Mouse (Mus musculus): Measurements from ENCODE around the gene Sclt1. TPM values are rescaled to one million over a fixed set of nuclear protein-coding genes. Genes with fewer than 3 reads are reported as not detected.
A peak's percentile ranks its signal among the peaks of the same experiment; 100 is the strongest.
"Not testable (repeated sequence)": the region's sequence is repeated elsewhere in the genome, so short reads cannot be mapped to it uniquely, and the experiment has no call there.

Sclt1 gene
- total RNA-seq (2014; fragmentation: Nextera tagmentation) (15.5 and 18.2 TPM in 2 replicates), total RNA-seq (2017) (16.2 and 22.0 TPM in 2 replicates)

DNA sequence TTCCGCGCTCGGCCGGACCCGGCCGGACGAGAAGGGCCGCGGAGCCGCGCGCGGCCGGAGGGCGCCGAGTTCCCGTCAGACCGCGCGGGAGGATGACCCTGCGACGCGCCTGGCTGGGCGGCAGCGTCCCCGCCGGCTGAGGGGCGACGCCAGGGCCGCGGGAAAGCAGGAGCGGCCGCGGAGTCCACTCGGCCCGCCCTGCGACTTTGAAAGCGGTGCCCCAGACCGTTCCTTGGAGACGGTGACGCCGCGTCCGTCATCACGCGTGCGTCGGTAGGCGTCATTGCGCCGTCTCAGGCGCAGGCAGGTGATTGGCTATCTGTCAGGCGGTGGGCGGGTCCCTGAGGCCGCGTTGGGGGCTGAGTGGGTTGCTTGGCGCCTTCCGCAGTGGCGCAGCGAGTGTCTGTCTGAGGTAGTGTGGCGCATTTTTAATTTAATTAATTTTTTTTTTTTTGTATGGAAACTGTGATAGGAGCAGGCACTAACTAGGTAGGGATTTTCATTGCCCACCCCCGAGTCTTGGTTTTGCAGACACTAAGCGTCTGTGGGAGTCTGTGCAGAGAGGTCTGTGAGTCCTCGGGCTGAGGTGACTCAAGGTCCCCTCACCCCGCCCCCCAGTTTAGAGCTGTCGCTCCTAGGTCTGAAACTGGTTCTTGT lies at the start of gene Sclt1, which contains the start of gene D3Ertd751e:
Gene Sclt1 (minus strand): TSS at position 237 of the 657 bp plus-strand sequence.
Gene D3Ertd751e (plus strand): TSS at position 334 of the 657 bp plus-strand sequence.
- ATAC-seq (replicated peaks; ENCODE audit: low FRiP score, low TSS enrichment, poor library complexity, severe bottlenecking), result peak; percentile 99

DNA sequence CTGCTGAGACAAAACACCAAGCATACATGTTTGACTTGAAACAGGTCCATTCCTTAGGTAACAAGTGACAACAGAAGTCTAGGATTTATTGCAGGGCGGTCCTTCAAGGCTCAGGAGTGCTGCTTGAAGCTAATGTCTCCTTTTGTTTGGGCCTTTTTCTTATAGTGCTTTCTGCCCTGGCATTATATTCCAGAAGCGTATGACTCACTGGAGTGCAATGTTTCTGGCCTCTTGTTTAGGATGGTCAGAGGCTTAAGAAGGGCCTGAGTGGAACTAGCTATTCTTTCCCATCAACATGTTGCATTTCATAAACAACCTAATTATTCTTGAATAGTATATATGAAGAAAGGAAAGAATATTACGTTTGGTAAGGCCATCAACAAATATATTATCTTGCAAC lies 19.8 kb upstream of the Sclt1 start:
- ATAC-seq (replicated peaks; ENCODE audit: low FRiP score, low TSS enrichment, poor library complexity, severe bottlenecking), result no peak

DNA sequence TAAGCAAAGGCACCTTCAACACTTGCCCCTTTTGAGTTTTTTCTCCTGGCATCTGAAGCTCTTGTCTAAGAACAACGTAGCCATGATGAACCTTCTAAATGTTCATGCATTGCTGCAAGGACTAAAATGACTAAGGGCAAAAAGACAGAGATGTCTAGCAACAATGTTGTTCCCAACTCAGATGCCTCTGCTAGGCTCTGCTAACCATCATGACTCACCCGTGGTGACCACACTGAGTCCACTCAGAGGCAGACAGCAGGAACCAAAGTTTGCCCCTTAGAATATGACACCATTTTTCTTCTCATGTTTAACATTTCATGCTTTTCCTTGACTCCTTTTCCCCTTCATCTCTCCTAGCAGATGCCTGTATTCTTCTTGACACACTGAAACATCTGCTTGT lies 12.2 kb upstream of the Sclt1 start:
- no peak for ATAC-seq (replicated peaks; ENCODE audit: low FRiP score, low TSS enrichment, poor library complexity, severe bottlenecking)

DNA sequence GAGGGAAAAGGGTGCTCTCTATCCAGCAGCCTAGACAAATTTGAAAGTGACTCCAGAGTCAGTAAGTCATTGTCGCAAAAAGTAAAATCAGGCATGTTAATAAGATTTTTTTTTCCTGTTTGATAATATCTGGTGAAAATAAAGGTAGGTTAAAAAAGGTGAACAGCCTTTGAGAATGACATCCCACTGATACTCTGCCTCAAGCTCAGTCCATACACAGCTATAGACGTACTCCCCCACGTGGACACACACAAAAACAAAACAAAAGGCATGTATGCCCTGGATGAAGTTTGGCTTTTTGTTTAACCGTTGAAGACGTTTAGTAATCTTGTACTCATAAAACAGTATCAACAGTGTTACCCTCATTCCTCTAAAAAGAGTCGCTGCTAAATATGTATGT lies 1.1 kb upstream of the Sclt1 start:
- peak; percentile 53 for ATAC-seq (replicated peaks; ENCODE audit: low FRiP score, low TSS enrichment, poor library complexity, severe bottlenecking)

DNA sequence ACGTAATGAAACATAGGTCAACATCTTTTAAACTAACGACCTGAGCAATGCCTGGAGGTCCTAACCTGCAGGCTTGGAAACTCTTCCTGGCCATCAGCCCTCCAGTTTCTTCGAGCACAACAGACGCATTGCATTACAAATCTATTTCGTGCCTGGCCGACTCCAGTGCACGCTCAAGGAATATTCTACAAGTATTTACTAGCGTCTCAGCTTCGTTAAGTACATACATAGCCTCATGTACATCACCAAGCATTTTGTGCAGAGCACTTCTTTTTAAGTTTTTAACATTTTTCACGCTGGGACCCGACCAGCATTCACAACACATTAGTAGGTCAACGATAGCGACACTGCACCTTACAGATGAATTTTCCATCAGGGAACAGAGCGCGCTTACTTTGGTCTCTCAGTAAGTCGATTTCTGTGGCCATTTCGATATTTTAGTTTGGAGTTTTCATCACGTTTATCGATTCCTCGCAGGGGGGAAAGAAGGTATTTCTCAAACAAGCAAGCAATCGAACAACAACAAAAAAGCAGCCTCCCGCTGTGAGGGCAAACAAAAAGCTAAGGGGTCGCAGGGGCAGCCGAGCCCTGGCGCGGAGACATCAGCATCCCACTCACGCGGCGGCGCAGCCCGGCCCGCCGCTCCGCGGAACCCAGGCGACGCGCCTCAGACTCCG lies 575 bp downstream of the Sclt1 start:
- ATAC-seq (replicated peaks; ENCODE audit: low FRiP score, low TSS enrichment, poor library complexity, severe bottlenecking), result no peak

DNA sequence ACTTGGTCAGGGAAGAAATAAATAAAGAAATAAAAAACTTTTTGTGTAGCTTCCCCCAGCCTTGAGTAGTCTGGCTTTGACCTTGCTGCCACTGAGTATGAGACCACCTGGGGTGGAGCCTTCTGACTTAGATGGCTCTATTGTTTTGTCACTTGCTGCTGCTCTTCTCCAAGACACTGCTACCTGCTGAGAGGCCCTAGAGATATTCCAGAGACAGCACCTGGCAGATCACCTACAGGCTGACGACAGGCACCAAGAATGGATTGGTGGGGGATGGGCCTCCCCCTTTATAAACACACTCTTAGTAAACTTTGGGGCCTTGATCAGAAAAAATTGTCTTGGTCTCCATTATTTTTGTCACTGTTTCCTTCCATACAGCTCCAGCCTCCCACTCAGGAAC lies 46.6 kb downstream of the Sclt1 start:
- no peak for ATAC-seq (replicated peaks; ENCODE audit: low FRiP score, low TSS enrichment, poor library complexity, severe bottlenecking)

DNA sequence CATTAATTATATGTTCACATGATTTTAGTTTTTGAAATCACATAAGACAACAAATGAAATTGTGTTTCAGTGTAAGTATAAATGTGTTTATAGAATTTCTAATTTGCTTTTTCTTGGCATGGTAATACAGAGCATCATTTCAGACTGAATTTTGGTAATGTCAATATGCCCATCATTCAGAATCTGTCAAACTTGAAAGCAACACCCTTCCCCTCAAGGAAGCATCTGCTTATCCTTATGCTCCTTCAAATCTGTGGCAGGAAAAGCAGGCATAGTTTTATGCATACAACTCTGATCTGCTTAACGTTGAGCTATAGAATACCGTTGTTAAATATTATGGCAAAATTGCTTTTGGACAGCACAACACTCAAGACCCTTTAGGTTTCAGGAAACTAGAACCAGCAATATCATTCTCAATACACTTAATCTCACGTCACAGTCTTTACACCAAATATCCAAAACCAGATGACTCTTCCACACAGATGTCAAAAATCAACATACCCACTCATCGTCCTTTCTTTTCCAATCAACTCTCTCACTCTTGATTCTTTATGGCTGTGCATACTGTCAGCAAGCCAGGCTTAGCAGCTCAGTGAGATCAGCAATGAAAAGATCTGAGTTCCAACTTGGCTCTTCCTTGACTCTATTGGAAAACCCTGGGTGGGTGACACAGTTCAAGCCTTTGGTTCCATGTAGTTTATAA lies 49.7 kb downstream of the Sclt1 start:
- ATAC-seq (replicated peaks; ENCODE audit: low FRiP score, low TSS enrichment, poor library complexity, severe bottlenecking), result no peak

DNA sequence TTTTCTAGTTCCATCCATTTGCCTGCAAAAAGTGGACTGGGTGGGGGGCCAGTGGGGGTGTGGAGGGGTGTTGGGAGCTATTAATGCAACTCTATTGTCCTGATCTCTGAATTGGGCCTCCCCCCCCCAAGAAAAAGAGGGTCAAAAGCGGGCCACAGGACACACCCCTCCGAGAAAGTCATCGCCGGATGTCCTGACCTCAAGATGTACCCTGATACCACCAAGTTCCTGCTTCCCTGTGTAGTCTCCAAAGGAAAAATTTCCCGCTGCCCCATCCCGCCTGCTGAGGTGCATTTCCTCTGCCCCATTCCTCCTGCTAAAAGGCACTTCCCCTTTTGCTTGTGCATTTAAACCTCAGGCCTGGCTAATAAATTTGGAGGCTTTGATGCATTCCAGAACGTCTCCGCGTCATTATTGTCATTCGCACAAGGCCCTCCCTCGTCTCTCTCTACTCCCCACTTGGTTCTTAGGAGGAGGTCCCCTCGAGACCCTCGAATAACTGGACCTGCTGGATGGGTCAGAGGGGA lies 52.1 kb downstream of the Sclt1 start:
- ATAC-seq (replicated peaks; ENCODE audit: low FRiP score, low TSS enrichment, poor library complexity, severe bottlenecking), result not testable (repeated sequence)

DNA sequence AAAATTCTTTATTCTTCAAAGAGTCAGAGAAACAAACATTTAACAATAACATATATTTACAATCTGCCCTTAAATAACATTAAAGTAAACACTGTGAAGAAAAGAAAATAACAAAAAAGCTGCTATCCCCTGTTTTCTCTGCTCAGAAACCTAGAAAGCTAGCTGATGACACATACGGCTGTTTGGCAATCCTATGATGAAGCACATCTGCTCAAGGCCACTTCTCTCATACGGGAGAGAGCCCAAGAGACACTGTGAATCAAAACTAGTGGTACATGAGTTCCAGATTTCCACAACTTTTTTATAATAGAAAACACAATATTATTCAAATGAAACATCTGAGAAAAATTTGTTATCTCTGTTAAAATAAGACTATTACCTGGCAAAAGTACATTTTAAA lies 55.9 kb downstream of the Sclt1 start:
- ATAC-seq (replicated peaks; ENCODE audit: low FRiP score, low TSS enrichment, poor library complexity, severe bottlenecking), result no peak

DNA sequence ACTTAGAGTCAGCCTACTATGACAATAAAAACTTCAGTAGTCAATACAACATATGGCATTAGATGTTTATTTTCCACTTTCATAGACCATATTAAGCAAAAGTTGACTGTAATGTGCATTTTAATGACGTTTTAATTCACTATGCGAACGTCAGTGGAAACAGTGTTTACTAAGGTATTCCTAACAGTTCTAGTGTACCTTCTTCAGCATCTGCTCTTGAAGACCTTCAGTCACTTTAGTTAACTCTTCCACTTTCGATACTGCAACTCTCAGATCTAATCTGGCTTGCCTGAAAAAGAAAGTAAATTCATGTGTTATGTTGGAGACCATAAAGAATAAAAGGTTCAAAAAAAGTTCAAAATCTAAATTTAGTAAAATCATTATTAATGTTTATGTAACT lies 60.2 kb downstream of the Sclt1 start:
- no peak for ATAC-seq (replicated peaks; ENCODE audit: low FRiP score, low TSS enrichment, poor library complexity, severe bottlenecking)

DNA sequence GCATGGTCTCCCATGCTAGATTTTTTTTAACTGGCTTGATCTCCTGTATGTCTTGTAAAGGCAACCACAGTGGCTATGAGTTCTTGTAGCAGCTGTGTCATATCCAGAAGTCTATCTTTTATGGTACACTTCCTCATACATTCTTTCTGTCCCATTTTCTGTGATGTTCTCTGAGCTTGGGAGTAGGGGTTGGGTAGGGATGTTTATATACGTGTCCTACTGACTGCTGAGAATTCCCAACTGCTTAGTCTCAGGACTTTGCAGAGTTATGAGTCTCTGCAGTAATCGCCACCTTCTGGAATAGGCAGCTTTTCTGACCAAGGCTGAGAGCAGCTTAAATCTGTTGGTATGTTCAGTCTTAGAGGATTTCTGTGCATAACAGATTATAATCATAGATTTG lies 65.7 kb downstream of the Sclt1 start:
- no peak for ATAC-seq (replicated peaks; ENCODE audit: low FRiP score, low TSS enrichment, poor library complexity, severe bottlenecking)

DNA sequence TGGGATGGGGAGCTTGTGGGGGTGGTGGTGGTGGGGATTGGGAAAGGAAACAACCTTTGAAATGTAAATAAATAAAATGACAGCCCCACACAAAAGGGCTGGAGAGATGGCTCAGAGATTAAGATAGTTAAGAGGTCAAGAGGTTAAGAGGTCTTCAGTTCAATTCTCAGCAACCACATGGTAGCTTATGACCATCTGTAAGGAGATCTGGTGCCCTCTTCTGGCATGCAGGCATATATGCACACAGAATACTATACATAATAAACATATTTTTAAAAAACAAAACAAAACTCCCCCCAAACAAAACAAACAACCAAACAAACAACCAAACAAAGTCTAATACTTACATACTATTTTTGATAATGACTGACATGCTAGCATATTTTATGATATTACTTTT lies 67.5 kb downstream of the Sclt1 start:
- no peak for ATAC-seq (replicated peaks; ENCODE audit: low FRiP score, low TSS enrichment, poor library complexity, severe bottlenecking)

DNA sequence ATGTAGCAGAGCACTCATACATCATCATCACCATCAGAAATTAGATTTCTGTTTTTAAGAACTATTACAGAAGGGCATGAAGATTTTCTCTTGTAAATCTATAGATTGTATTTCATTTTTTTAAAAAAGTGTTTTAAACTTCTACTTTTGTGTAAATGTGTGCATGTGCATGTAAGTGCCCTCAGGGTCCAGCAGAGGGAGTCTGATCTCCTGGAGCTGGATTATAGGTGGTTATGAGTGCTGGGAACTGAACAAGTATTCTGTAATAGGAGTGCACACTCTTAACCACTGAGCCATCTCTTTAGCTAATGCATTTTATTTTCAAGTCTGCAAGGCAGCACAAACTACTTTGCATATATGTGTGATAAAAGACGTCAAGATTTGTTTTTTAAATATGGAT lies 86.7 kb downstream of the Sclt1 start:
- ATAC-seq (replicated peaks; ENCODE audit: low FRiP score, low TSS enrichment, poor library complexity, severe bottlenecking), result no peak

DNA sequence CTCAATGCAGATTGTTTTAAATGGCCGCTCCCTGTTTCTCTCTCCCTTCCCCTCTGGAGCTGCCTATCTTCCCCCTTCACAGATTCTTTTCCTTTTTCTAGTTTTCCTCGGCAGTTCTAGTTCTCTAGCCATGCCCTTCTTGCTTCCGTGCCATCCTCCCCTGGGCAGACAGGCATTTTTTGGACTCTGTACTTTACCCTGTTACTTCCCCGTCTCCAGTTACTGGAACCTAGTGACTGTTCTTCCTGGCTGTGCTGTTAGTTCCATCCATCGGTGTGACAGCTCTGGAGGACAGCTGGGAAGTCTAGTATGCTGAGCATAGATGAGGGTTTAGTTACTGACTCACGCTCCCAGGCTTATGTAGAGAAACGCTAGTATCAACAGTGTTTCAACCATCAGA lies 121.3 kb downstream of the Sclt1 start:
- ATAC-seq (replicated peaks; ENCODE audit: low FRiP score, low TSS enrichment, poor library complexity, severe bottlenecking), result no peak

DNA sequence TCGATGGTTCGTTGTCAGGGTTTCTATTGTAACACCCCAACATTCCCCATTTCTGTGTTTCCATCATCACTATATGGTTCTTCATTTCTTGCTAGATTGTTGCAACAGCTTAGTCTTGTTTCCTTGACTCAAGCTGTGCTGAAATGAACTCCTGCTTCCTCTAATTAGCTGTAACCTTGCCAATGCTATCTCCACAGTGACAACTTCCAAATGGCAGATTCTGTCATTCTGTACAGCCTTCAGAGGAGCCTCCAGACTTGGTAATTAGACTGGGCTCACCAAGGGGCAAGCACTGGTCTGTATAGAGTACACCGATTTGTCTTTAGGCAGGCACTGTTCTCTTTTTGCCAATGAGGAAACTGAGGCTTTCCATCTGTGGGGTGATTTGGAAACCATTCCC lies 123.8 kb downstream of the Sclt1 start:
- ATAC-seq (replicated peaks; ENCODE audit: low FRiP score, low TSS enrichment, poor library complexity, severe bottlenecking), result no peak

DNA sequence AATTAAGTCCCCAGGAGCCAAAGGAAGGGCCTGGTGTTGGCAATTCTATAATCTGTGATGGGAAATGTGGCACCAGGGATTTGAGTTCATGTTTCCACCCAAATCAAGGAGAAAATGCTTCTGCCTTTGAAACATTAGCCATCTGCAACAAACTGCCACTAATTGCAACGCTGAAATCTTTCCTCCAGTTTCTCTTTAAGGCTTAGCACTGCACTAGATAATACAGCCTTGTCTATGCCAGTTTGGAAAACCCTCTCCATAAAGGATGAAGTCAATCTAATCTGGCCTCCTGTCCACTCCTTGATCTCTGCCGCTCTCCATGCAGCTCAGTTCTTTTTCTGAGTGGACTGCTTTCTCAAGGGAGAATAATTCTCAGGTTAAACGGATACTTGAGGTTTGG lies 124.3 kb downstream of the Sclt1 start:
- no peak for ATAC-seq (replicated peaks; ENCODE audit: low FRiP score, low TSS enrichment, poor library complexity, severe bottlenecking)

DNA sequence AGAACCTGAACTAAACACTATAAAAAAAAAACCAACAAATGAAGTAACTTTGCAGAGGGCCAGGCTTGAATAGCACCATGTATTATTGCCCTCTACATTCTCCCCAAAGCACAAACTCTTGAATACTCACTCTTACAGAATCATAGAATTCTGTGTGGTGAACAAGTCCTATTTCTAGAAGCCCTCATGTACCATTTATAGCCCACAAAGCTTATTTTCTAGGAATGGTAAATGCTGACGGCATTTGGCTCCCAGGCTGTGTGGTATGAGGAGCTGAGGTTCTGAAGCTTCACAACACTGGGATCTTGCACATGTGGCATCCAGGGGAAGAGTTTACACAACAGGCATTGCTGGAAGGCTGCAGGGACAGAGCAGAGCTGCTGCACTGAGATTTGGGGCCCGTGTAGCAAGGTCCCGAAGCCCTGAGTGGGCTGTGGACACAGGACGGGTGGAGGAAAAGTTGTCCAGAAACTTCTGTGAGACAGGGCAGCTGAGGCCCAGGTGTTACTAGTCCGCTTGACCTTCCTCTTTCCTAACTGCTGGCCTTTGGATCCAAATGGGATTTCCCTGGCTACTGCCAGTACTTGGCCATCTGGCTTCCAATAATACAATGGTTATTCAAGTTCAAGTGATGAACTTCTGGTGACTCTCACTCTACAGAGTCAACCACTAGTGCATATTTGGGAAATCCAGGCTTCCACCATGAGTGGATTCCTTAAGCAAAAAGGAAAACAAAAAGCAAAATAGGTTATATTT lies 127.9 kb downstream of the Sclt1 start:
- ATAC-seq (replicated peaks; ENCODE audit: low FRiP score, low TSS enrichment, poor library complexity, severe bottlenecking), result no peak

DNA sequence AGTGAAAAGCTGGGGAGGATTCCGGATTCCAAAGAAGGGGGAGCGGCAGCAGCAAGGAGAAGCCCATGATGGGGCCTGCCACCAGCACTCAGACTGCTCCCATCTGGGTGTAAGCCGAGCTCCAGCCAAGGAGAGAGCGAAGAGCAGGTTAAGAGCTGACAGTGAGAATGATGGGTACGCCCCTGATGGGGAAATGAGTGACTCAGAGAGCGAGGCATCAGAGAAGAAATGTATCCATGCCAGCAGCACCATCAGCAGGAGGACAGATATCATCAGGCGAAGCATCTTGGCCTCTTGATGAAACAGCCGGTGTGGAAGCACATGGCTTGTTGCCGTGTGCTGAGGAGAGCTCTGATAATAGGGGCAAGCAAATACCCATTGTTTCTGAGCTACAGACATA lies 128.6 kb downstream of the Sclt1 start:
- ATAC-seq (replicated peaks; ENCODE audit: low FRiP score, low TSS enrichment, poor library complexity, severe bottlenecking), result no peak

DNA sequence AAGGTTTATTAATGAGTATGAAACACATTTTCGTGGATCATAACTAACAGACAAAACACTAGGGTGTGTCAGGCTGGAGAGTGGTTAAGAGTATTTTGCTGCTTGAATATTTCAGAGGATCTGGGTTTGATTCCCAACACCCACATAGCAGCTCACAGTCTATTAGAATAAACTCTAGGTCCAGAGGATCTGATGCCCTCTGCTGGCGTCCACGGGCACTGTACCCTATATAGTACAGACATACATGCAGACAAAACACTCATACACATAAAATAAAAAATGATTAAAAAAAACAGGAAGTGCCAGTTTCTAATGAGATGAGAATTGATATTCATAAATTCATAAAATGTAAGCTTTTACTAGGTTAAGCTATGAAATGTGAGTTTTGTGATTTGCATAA lies 130.1 kb downstream of the Sclt1 start:
- ATAC-seq (replicated peaks; ENCODE audit: low FRiP score, low TSS enrichment, poor library complexity, severe bottlenecking), result peak; percentile 77; the same call in 1 of the 2 replicates

DNA sequence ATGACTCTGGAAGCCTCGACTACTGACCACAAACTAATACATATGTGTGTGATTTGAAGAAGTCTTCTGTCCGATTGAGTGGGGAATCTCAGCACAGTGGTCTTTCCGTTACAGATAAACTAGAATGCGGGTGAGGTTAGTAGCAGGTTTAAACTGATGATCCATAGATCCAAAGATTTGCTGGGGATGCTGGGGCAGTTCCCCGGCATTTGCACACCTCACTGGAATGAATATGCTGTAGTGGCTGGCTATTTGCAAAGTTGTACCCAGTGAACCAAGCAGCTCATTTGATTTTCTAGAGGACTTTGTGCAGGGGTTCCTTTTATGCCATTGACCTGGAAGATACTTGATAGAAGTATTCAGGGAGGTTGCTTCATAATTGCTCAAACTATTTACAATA lies 133.2 kb downstream of the Sclt1 start:
- no peak for ATAC-seq (replicated peaks; ENCODE audit: low FRiP score, low TSS enrichment, poor library complexity, severe bottlenecking)
